Mouse (Mus musculus) midbrain, embryonic 12.5 days (tissue): ENCODE data around the gene Ripk3. TPM values are rescaled to one million over a fixed set of nuclear protein-coding genes. Genes with fewer than 3 reads are reported as not detected.

Source experiments
- ATAC-seq: fragments of 200-750 bp; cut with Nextera tagmentation; 2 replicates; pipeline ENCODE4 v1.8.0; 2017; ENCODE audit warnings: low read depth, moderate TSS enrichment, moderate library complexity; ENCODE audit not compliant: low FRiP score
- H3K27ac ChIP-seq: fragments of 300-500 bp; sonication (generic); replicated peaks from 2 replicates; pipeline ENCODE4 v1.5.1; 2016; ENCODE audit warnings: mild to moderate bottlenecking
- H3K27me3 ChIP-seq: fragments of 300-500 bp; sonication (generic); 2 replicates; pipeline ENCODE4 v1.6.1; 2016; ENCODE audit warnings: mild to moderate bottlenecking
- H3K36me3 ChIP-seq: fragments of 300-500 bp; sonication (generic); 2 replicates; pipeline ENCODE4 v1.6.1; 2016
- H3K4me1 ChIP-seq: fragments of 300-500 bp; sonication (generic); 2 replicates; pipeline ENCODE4 v1.6.1; 2016
- H3K4me2 ChIP-seq: fragments of 300-500 bp; sonication (generic); replicated peaks from 2 replicates; pipeline ENCODE4 v1.6.1; 2016; ENCODE audit warnings: mild to moderate bottlenecking, moderate library complexity
- H3K4me3 ChIP-seq: fragments of 300-500 bp; sonication (generic); 2 replicates; pipeline ENCODE4 v1.5.1; 2016; ENCODE audit warnings: mild to moderate bottlenecking
- H3K9ac ChIP-seq: fragments of 300-500 bp; sonication (generic); replicated peaks from 2 replicates; pipeline ENCODE4 v1.6.1; 2016; ENCODE audit warnings: mild to moderate bottlenecking, moderate library complexity
- H3K9me3 ChIP-seq: fragments of 300-500 bp; sonication (generic); 2 replicates; pipeline ENCODE4 v1.6.1; 2016; ENCODE audit warnings: mild to moderate bottlenecking
- WGBS: fragments of 180-500 bp; shearing (Covaris S2); methylation state at CpG from one replicate; pipeline ENCODE4 v1.1.7; 2016; 5-methylcytosine and 5-hydroxymethylcytosine counted together
- polyA plus RNA-seq: library from polyadenylated mRNA; unstranded; fragments of >200 nt; fragmentation: Nextera tagmentation; extraction: Ambion mirVana; gene quantifications from 2 replicates; pipeline ENCODE4 v1.2.1, GENCODE M21; 2016

Gene Ripk3
- polyA plus RNA-seq, 1 experiment from 2014 or later = 8.3 TPM

DNA sequence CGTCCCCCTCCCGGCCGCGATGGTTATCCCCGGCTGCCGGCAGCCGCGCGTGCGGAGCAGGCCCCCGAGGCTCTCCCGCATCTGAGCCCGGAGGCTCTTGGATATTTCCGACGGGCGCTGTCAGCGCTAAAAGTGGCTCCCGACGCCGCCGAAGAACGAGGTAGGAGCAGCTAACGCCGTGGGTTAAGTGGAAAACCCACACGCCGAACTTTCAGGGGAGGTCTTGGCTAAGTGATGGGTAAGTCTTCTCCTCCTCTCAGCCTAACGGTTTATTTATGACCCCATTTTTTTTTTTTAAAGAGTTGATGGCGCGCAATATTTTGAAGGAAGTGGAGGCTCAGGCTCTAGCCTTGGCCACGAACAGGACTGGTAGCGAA is 42.8 kb downstream of the Ripk3 start:
- H3K27me3 ChIP-seq = no peaks in the 10 kb centered on the region
- peaks cover 29% of the 10 kb centered on the region for H3K4me1 ChIP-seq
- H3K4me3 ChIP-seq = peak overlapping the region; percentile 92
- H3K27ac ChIP-seq = no peak overlapping the region
- H3K36me3 ChIP-seq = peaks cover 28% of the 10 kb centered on the region
- under 1% methylated on average over 31 of the region's 31 CpGs for WGBS
- H3K4me2 ChIP-seq = peak overlapping the region; percentile 96
- H3K9ac ChIP-seq = peak overlapping the region; percentile 83
- no peaks in the 10 kb centered on the region for H3K9me3 ChIP-seq
- no peak; the same call in 1 of the 2 replicates for ATAC-seq

- Histone ChIP-seq H3K4me2 (peak within 1 kb of the TSS; percentile 96), H3K27me3 (no peaks in the 10 kb centered on the region)
Measured at GRCm38 (mm10) chr14:55745180-55745860, 43.3 kb downstream of the Ripk3 start, which contains the start of the genes Dhrs1 and Nop9. Gene Dhrs1, minus strand, starts transcription at chr14:55745690. Gene Nop9, plus strand, starts transcription at chr14:55745693.

GRCm38 (mm10) chr14:55743711-55744110 is 45.0 kb downstream of the Ripk3 start:
- ATAC-seq = peak; percentile 61
- Histone ChIP-seq H3K36me3 (peaks cover 29% of the 10 kb centered on the region), H3K4me3 (no peak overlapping the region), H3K4me1 (peaks cover 29% of the 10 kb centered on the region), H3K27me3 (no peaks in the 10 kb centered on the region), H3K9ac (no peak overlapping the region), H3K4me2 (0 out of 2 replicates have a peak overlapping the region, but pooled peaks have one; percentile 7), H3K9me3 (no peaks in the 10 kb centered on the region), H3K27ac (no peak overlapping the region)
- 26% methylated on average over 10 of the region's 10 CpGs for WGBS

More at GRCm38 (mm10) chr14:55745180-55745860, 43.3 kb downstream of the Ripk3 start, which contains the start of the genes Dhrs1 and Nop9:
- H3K4me1 ChIP-seq = peaks cover 29% of the 10 kb centered on the region
- H3K36me3 ChIP-seq = peaks cover 29% of the 10 kb centered on the region
- no peak within 1 kb of the TSS for H3K27ac ChIP-seq
- H3K9ac ChIP-seq = peak within 1 kb of the TSS; percentile 83
- H3K9me3 ChIP-seq = no peaks in the 10 kb centered on the region
- 1% methylated on average over 48 of the region's 48 CpGs for WGBS
- peak; percentile 88 for ATAC-seq
- H3K4me3 ChIP-seq = peak within 1 kb of the TSS; percentile 92

GRCm38 (mm10) chr14:55737086-55737687 is 51.5 kb downstream of the Ripk3 start:
- no peak overlapping the region for H3K9ac ChIP-seq
- H3K27ac ChIP-seq = no peak overlapping the region
- no peaks in the 10 kb centered on the region for H3K4me1 ChIP-seq
- ATAC-seq = no peak
- H3K4me2 ChIP-seq = no peak overlapping the region
- 88% methylated on average over 9 of the region's 9 CpGs for WGBS
- no peaks in the 10 kb centered on the region for H3K9me3 ChIP-seq
- peaks cover 31% of the 10 kb centered on the region for H3K36me3 ChIP-seq
- no peak overlapping the region for H3K4me3 ChIP-seq
- no peaks in the 10 kb centered on the region for H3K27me3 ChIP-seq

DNA sequence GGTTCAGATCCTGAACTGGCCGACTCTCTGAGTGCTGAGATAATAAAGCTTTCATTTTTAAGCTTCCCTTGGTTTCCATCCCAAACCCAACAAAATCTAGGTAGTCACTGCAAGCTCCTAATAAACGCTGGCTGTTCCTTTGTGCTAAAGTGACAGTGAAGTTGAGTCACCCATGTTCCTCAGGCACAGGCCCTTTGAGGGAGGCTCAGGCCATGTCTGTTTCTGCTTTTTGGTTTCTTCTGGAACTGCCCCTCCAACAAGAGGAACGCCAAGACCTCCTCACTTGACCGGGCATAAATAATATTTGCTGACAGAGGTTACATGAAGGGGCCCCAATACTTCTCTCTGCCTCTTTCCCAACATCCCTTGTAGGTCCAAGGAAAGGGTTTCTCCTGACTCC is 52.9 kb downstream of the Ripk3 start:
- no peaks in the 10 kb centered on the region for H3K4me1 ChIP-seq
- no peak for ATAC-seq
- H3K27me3 ChIP-seq = no peaks in the 10 kb centered on the region
- H3K36me3 ChIP-seq = peaks cover 28% of the 10 kb centered on the region
- no peaks in the 10 kb centered on the region for H3K9me3 ChIP-seq
- 82% methylated on average over 4 of the region's 4 CpGs for WGBS
- H3K4me2 ChIP-seq = no peak overlapping the region
- no peak overlapping the region for H3K9ac ChIP-seq
- H3K4me3 ChIP-seq = no peak overlapping the region
- no peak overlapping the region for H3K27ac ChIP-seq

- WGBS = 77% methylated on average over 3 of the region's 3 CpGs
- Histone ChIP-seq H3K4me1 (no peaks in the 10 kb centered on the region), H3K27me3 (no peaks in the 10 kb centered on the region), H3K9ac (no peak overlapping the region), H3K4me3 (no peak overlapping the region), H3K9me3 (no peaks in the 10 kb centered on the region), H3K4me2 (no peak overlapping the region), H3K27ac (no peak overlapping the region), H3K36me3 (peaks cover 24% of the 10 kb centered on the region)
- no peak for ATAC-seq
Measured at GRCm38 (mm10) chr14:55735334-55735733, 53.3 kb downstream of the Ripk3 start.

Other genes starting within 250 kb of the Ripk3 start
- gene Pck2, start 248.6 kb downstream of the Ripk3 start, polyA plus RNA-seq = 16.8 and 22.0 TPM in 2 replicates
- 113 and 117 TPM in 2 replicates for gene Dcaf11, start 228.9 kb downstream of the Ripk3 start, polyA plus RNA-seq
- not detected in 2 replicates for gene A730061H03Rik, start 228.5 kb downstream of the Ripk3 start, polyA plus RNA-seq
- 0.24 TPM in 1 of 2 replicates, not detected in the other for gene Fitm1, start 213.2 kb downstream of the Ripk3 start, polyA plus RNA-seq
- 122 and 127 TPM in 2 replicates for gene Psme1, start 210.7 kb downstream of the Ripk3 start, polyA plus RNA-seq
- gene Emc9, start 203.6 kb downstream of the Ripk3 start, polyA plus RNA-seq = 6.4 and 6.7 TPM in 2 replicates
- gene Psme2, start 197.8 kb downstream of the Ripk3 start, polyA plus RNA-seq = 192 and 215 TPM in 2 replicates
- 20.0 and 20.5 TPM in 2 replicates for gene Rnf31, start 197.2 kb downstream of the Ripk3 start, polyA plus RNA-seq
- 9.4 and 11.5 TPM in 2 replicates for gene Irf9, start 185.3 kb downstream of the Ripk3 start, polyA plus RNA-seq
- 6.6 and 7.3 TPM in 2 replicates for gene Rec8, start 170.8 kb downstream of the Ripk3 start, polyA plus RNA-seq
- gene Ipo4, start 152.9 kb downstream of the Ripk3 start, polyA plus RNA-seq = 78.5 and 85.4 TPM in 2 replicates
- 3.5 and 4.9 TPM in 2 replicates for gene Gm49378, start 151.0 kb downstream of the Ripk3 start, polyA plus RNA-seq
- 64.0 and 66.1 TPM in 2 replicates for gene Tm9sf1, start 145.1 kb downstream of the Ripk3 start, polyA plus RNA-seq
- 0.63 and 0.80 TPM in 2 replicates for gene Tssk4, start 138.7 kb downstream of the Ripk3 start, polyA plus RNA-seq
- 63.8 and 67.2 TPM in 2 replicates for gene Mdp1, start 128.4 kb downstream of the Ripk3 start, polyA plus RNA-seq
- 56.4 and 64.8 TPM in 2 replicates for gene Gmpr2, start 116.9 kb downstream of the Ripk3 start, polyA plus RNA-seq
- 515 and 554 TPM in 2 replicates for gene Nedd8, start 116.7 kb downstream of the Ripk3 start, polyA plus RNA-seq
- 53.5 and 55.4 TPM in 2 replicates for gene Tinf2, start 107.0 kb downstream of the Ripk3 start, polyA plus RNA-seq
- 0.56 and 0.59 TPM in 2 replicates for gene Tgm1, start 74.9 kb downstream of the Ripk3 start, polyA plus RNA-seq
- 34.7 and 35.3 TPM in 2 replicates for gene Rabggta, start 66.6 kb downstream of the Ripk3 start, polyA plus RNA-seq
- 64.8 and 65.9 TPM in 2 replicates for gene Dhrs1, start 43.2 kb downstream of the Ripk3 start, polyA plus RNA-seq
- 44.1 and 45.9 TPM in 2 replicates for gene Nop9, start 43.2 kb downstream of the Ripk3 start, polyA plus RNA-seq
- gene Cideb, start 30.4 kb downstream of the Ripk3 start, polyA plus RNA-seq = not detected in 2 replicates
- 0.24 and 0.41 TPM in 2 replicates for gene Ltb4r2, start 27.4 kb downstream of the Ripk3 start, polyA plus RNA-seq
- 0.13 TPM in 1 of 2 replicates, not detected in the other for gene Ltb4r1, start 22.9 kb downstream of the Ripk3 start, polyA plus RNA-seq
- gene Adcy4, start 4.8 kb downstream of the Ripk3 start, polyA plus RNA-seq = 6.6 and 7.9 TPM in 2 replicates
- gene Nfatc4, start 34.3 kb upstream of the Ripk3 start, polyA plus RNA-seq = 20.2 and 24.0 TPM in 2 replicates
- gene Nynrin, start 65.1 kb upstream of the Ripk3 start, polyA plus RNA-seq = 27.6 and 28.0 TPM in 2 replicates
- 0.12 and 0.15 TPM in 2 replicates for gene Cbln3, start 95.5 kb upstream of the Ripk3 start, polyA plus RNA-seq
- gene Khnyn, start 96.1 kb upstream of the Ripk3 start, polyA plus RNA-seq = 21.5 and 22.4 TPM in 2 replicates
- gene Sdr39u1, start 111.4 kb upstream of the Ripk3 start, polyA plus RNA-seq = 41.3 and 44.6 TPM in 2 replicates
- not detected in 2 replicates for gene Cma1, start 155.8 kb upstream of the Ripk3 start, polyA plus RNA-seq
- gene Cma2, start 162.1 kb upstream of the Ripk3 start, polyA plus RNA-seq = not detected in 2 replicates
- not detected in 2 replicates for gene Mcpt1, start 229.1 kb upstream of the Ripk3 start, polyA plus RNA-seq
- gene Mcpt9, start 241.6 kb upstream of the Ripk3 start, polyA plus RNA-seq = not detected in 2 replicates